Mouse (Mus musculus) olfactory bulb, adult 2 months (tissue): ENCODE measurements around the gene Rtn2. TPM values are rescaled to one million over a fixed set of nuclear protein-coding genes. Genes with fewer than 3 reads are reported as not detected.

ENCODE experiments used
- H3K27ac ChIP-seq: fragments of 200-500 bp; 2 replicates; pipeline ENCODE4 v1.5.1; 2012; ENCODE audit warnings: low read depth, low read length; ENCODE audit not compliant: insufficient read depth
- H3K4me1 ChIP-seq: fragments of 200-500 bp; 2 replicates; pipeline ENCODE4 v1.6.1; 2012; ENCODE audit warnings: low read length; ENCODE audit not compliant: control insufficient read depth, insufficient read depth
- H3K4me3 ChIP-seq: fragments of 200-500 bp; 2 replicates; pipeline ENCODE4 v1.5.1; 2012; ENCODE audit warnings: mild to moderate bottlenecking, low read depth, low read length, moderate library complexity; ENCODE audit not compliant: insufficient read depth
- CTCF ChIP-seq: fragments of 200-500 bp; IDR thresholded peaks from 2 replicates; pipeline ENCODE4 v1.5.1; 2012; ENCODE audit warnings: low read depth, mild to moderate bottlenecking, low read length, moderate library complexity; ENCODE audit not compliant: insufficient read depth
- POLR2A ChIP-seq: fragments of 200-500 bp; IDR thresholded peaks from 2 replicates; pipeline ENCODE4 v1.6.1; 2012; ENCODE audit warnings: mild to moderate bottlenecking, low read depth, low read length, moderate library complexity; ENCODE audit not compliant: insufficient read depth
- WGBS: fragments of 180-500 bp; shearing (Covaris S2); methylation state at CpG from one replicate; pipeline ENCODE4 v1.1.7; 2018; 5-methylcytosine and 5-hydroxymethylcytosine counted together
- polyA plus RNA-seq: library from polyadenylated mRNA; stranded (reverse); fragments of >200 nt; gene quantifications from 2 replicates; pipeline ENCODE4 v1.2.4, GENCODE M21; 2012; ENCODE audit warnings: low replicate concordance; ENCODE audit not compliant: missing spikeins, insufficient read depth, insufficient read length

The Rtn2 gene
- polyA plus RNA-seq, 1 experiment: not detected

DNA sequence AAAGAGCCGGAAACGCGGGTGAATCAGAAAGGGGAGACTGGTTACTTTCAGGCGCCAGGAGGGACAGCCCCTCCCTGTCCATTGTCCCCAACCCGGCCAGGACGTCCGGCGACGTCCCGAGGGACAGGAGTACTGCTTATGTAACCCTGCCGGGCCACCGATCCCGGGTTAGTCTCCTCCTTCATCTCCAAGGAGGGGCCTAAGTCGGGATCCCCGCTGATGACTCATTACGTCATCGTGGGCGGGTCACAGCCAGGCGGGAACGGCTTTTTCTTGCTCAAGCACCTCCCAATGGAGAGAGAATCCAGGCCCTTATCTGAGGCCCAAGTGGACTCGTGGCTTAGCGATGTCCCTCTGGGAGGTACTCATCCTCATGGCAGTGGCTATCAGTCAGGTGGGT, 44.7 kb downstream of the Rtn2 start:
- no peak for TF ChIP-seq CTCF
- TF ChIP-seq POLR2A: peak; percentile 79
- Histone ChIP-seq H3K27ac (peak overlapping the region; percentile 83), H3K4me3 (peak overlapping the region; percentile 63), H3K4me1 (peaks cover 11% of the 10 kb centered on the region)
- WGBS: under 1% methylated on average over 22 of the region's 22 CpGs

DNA sequence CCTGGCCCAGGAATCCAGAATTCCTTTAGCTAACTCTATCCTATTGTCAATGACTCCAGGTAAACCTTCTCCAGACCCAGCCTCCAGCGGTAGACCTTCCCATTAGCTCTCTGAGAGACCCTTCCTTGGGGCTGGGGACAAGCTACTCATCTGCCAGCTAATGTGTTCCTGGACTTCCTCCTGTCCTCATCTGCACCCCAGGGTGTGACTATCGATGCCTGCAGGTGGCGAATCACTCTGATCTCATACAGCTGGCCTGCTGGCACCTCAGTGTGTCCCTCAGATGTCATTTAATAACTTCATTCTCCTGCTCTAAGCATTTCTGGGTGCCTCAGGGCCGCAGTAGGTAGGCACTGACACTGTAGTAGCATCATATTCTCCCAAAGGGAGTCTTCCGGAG, 45.4 kb downstream of the Rtn2 start:
- WGBS: 83% methylated on average over 5 of the region's 5 CpGs
- no peak for TF ChIP-seq CTCF
- TF ChIP-seq POLR2A: no peak

DNA sequence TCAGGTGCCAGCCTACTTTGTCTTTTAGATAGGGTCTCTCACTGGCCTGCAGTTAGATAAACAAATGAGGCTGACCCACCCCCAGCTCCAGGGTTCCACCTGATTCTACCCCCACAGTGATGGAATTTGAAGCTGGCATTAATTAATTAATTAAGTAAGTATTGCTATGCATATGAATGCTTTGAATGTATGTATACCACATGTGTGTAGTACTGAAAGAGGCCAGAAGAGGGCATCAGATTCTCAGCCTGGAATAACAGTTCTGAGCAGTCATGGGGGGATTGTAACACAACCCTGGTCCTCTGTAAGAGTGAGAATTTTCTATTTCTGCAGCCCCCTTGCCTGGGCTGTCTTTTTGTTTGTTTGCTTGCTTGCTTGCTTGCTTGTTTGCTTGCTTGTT, 46.0 kb downstream of the Rtn2 start:
- TF ChIP-seq CTCF (no peak), POLR2A (no peak)
- no peak overlapping the region for H3K27ac ChIP-seq
- H3K4me1 ChIP-seq: peaks cover 14% of the 10 kb centered on the region
- H3K4me3 ChIP-seq: no peak overlapping the region

More for the DNA sequence above, 45.4 kb downstream of the Rtn2 start:
- peaks cover 14% of the 10 kb centered on the region for H3K4me1 ChIP-seq
- no peak overlapping the region for H3K4me3 ChIP-seq
- H3K27ac ChIP-seq: peak overlapping the region; percentile 57; the same call in 1 of the 2 replicates

DNA sequence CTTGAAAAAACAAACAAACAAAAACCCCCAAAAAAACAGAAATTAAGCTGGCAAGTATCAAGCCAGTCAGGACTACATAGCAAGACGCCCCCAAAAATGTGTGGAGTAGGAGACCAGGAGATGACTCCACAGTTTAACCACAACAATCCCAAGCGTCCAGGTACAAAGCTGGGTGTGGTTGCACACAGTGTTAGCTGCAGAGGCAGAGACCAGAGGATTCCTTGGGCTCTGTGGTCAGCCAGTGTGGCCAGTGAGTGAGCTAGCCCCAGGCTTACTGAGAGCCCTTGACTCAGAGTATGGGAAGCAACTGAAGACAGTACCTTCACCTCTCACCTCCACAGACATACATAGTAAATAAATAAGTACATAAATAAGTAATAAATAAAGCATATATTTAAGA, 49.5 kb downstream of the Rtn2 start:
- Histone ChIP-seq H3K4me1 (peaks cover 15% of the 10 kb centered on the region), H3K4me3 (no peak overlapping the region), H3K27ac (no peak overlapping the region)
- 76% methylated on average over 2 of the region's 2 CpGs for WGBS
- TF ChIP-seq POLR2A (no peak), CTCF (no peak)

DNA sequence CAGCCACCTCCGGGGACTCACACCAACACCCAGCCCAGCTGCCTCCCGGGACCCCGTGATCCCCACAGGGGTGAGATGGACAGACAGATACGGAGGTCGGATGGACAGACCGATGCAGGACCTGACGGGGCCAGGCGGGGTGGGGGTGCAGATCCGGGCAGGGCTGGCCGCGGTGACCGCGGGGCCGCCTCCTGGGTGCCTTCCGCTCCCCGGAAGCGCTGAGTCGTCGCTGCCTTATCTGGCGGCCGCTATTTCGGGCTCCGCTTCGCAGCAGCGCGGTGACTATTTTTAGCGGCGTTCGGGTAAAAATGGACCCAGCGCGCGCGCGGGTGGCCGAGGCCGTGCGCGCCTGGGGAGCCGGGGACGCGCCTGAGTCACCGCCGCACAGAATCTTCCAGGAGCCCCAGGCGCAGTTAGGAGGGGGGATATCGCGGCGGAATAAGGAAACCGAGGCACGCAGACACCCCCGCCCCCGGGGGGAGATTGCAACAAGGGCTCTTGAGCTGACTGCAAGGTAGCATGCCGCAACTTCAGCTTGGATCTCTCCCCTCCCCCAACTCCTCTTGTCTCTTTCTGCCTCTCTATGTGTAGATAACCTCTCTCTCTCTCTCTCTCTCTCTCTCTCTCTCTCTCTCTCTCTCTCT, 50.4 kb downstream of the Rtn2 start:
- Histone ChIP-seq H3K4me3 (peak overlapping the region; percentile 84), H3K4me1 (peaks cover 19% of the 10 kb centered on the region), H3K27ac (peak overlapping the region; percentile 98)
- TF ChIP-seq CTCF (no peak), POLR2A (peak; percentile 64)
- WGBS: under 1% methylated on average over 52 of the region's 52 CpGs

DNA sequence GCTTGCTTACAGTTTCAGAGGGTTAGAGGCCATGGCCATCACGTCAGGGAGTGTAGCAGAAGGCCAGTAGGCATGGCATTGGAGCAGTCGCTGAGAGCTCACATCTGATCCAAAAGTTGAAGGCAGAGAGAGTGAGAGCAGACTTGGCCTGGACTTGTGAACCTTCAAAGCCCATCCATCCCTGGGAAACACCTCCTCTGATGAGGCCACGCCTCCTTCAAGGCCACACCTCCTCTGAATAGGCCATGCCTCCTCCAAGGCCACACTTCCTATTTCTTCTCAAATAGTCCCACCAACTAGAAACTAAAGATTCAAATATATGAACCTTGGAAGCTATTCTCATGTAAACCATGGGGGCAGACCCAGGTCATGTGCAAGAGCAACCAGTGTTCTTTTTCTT, 53.2 kb downstream of the Rtn2 start:
- H3K4me1 ChIP-seq: peaks cover 28% of the 10 kb centered on the region
- TF ChIP-seq POLR2A (no peak), CTCF (no peak)
- H3K27ac ChIP-seq: no peak overlapping the region
- no peak overlapping the region for H3K4me3 ChIP-seq
- 54% methylated on average over 3 of the region's 3 CpGs for WGBS

DNA sequence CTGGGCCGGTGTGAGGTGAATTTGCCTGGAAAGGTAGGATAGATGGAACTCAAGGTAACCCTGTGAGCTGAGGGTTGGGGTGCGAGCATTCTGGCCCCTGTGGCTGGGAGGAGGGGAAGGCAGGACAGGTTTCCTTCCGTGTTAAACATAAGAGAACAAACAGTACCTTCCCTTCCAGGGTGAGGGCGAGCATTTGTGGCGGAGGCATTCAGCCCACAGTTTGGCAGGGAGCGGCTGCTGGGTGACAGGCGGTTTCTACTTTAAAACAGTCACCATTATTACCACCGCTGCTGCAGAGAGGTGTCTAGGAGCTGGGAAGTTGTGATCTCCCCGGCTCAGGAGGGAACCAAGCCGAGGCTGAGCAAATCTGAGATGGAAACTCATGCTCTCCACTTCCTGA, 54.7 kb downstream of the Rtn2 start:
- peak overlapping the region; percentile 62; the same call in 1 of the 2 replicates for H3K27ac ChIP-seq
- WGBS: 56% methylated on average over 10 of the region's 10 CpGs
- no peak for TF ChIP-seq POLR2A
- no peak for TF ChIP-seq CTCF
- peaks cover 34% of the 10 kb centered on the region for H3K4me1 ChIP-seq
- no peak overlapping the region for H3K4me3 ChIP-seq

DNA sequence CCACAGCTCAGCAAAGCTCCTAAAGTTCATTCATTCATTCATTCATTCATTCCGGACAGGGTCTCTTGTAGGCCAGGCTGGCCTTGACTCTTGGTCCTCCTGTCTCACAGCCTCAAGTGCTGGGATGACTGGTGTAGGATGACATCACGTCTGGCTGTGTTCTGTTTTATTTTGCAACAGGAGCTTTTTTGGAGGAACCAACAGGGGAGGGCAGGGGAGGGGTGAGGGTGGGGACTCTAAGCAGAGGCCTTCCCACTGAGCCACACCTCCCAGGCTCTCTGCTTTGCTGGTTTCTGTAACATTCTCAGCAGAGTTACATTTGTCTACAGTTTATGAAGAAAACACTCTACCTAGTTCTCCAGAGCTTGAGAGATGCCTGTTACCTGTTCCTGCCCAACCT, 55.6 kb downstream of the Rtn2 start:
- TF ChIP-seq CTCF: no peak
- TF ChIP-seq POLR2A: no peak
- WGBS: 69% methylated on average over 2 of the region's 2 CpGs
- H3K27ac ChIP-seq: no peak overlapping the region
- no peak overlapping the region for H3K4me3 ChIP-seq
- H3K4me1 ChIP-seq: peaks cover 34% of the 10 kb centered on the region

DNA sequence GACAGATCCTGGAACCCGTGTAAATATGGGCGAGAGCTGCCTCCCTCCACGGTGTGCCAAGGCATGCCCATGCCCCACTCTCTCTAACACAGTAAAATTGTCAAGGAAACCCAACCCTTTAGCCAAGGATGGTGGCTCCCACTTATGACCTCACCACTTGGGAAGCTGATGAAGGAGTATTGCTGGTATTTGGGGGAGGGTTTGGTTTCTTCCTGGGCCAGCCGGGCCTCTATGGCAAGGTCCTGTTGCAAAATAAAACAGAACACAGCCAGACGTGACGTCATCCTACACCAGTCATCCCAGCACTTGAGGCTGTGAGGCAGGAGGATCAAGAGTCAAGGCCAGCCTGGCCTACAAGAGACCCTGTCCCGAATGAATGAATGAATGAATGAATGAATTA, 56.2 kb downstream of the Rtn2 start:
- TF ChIP-seq CTCF (no peak), POLR2A (no peak)
- 69% methylated on average over 7 of the region's 7 CpGs for WGBS
- Histone ChIP-seq H3K27ac (no peak overlapping the region), H3K4me3 (no peak overlapping the region), H3K4me1 (peaks cover 35% of the 10 kb centered on the region)
